Mouse (Mus musculus) intestine, postnatal 0 days (tissue): Measurements from ENCODE around the gene Pde4d. TPM values are rescaled to one million over a fixed set of nuclear protein-coding genes. Genes with fewer than 3 reads are reported as not detected.
A peak's percentile ranks its signal among the peaks of the same experiment; 100 is the strongest.

Experiments
- ATAC-seq: fragments of 200-750 bp; cut with Nextera tagmentation; 2 replicates; pipeline ENCODE4 v1.8.0; 2017; ENCODE audit warnings: mild to moderate bottlenecking, moderate TSS enrichment, moderate library complexity
- H3K27ac ChIP-seq: fragments of 300-500 bp; sonication (generic); 2 replicates; pipeline ENCODE4 v1.5.1; 2014; ENCODE audit warnings: mild to moderate bottlenecking, low read depth, low read length, moderate library complexity
- H3K27me3 ChIP-seq: fragments of 300-500 bp; sonication (generic); replicated peaks from 2 replicates; pipeline ENCODE4 v1.6.1; 2014; ENCODE audit warnings: low read length, mixed read lengths; ENCODE audit not compliant: control insufficient read depth, insufficient read depth
- H3K36me3 ChIP-seq: fragments of 300-500 bp; sonication (generic); 2 replicates; pipeline ENCODE4 v1.6.1; 2014; ENCODE audit warnings: mild to moderate bottlenecking, moderate library complexity; ENCODE audit not compliant: control insufficient read depth, insufficient read depth
- H3K4me1 ChIP-seq: fragments of 300-500 bp; sonication (generic); replicated peaks from 2 replicates; pipeline ENCODE4 v1.6.1; 2014; ENCODE audit warnings: antibody characterized with exemption, low read length, mixed read lengths; ENCODE audit not compliant: control insufficient read depth, insufficient read depth
- H3K4me2 ChIP-seq: fragments of 300-500 bp; sonication (generic); replicated peaks from 2 replicates; pipeline ENCODE4 v1.6.1; 2014; ENCODE audit warnings: low read depth, mild to moderate bottlenecking, moderate library complexity
- H3K4me3 ChIP-seq: fragments of 300-500 bp; sonication (generic); 2 replicates; pipeline ENCODE4 v1.5.1; 2014; ENCODE audit warnings: low read depth, low read length
- H3K9ac ChIP-seq: fragments of 300-500 bp; sonication (generic); 2 replicates; pipeline ENCODE4 v1.6.1; 2014; ENCODE audit warnings: mild to moderate bottlenecking, low read depth, low read length
- H3K9me3 ChIP-seq: fragments of 300-500 bp; sonication (generic); 2 replicates; pipeline ENCODE4 v1.6.1; 2016; ENCODE audit warnings: mixed run types; ENCODE audit not compliant: control insufficient read depth
- CTCF ChIP-seq: sonication (generic); IDR thresholded peaks from 2 replicates; pipeline ENCODE4 v1.5.1; 2016; ENCODE audit warnings: low read depth, mild to moderate bottlenecking, control low read depth, antibody characterized with exemption, moderate library complexity
- WGBS: fragments of 180-500 bp; shearing (Covaris S2); extraction: QIAGEN DNeasy Blood & Tissue Kit; methylation state at CpG from one replicate; pipeline ENCODE4 v1.1.7; 2014; 5-methylcytosine and 5-hydroxymethylcytosine counted together
- polyA plus RNA-seq: library from polyadenylated mRNA; unstranded; fragments of >200 nt; fragmentation: Nextera tagmentation; extraction: Ambion mirVana; gene quantifications from 2 replicates; pipeline ENCODE4 v1.2.1, GENCODE M21; 2015

The Pde4d gene
- polyA plus RNA-seq, 1 experiment from 2014 or later: 17.8 TPM

DNA sequence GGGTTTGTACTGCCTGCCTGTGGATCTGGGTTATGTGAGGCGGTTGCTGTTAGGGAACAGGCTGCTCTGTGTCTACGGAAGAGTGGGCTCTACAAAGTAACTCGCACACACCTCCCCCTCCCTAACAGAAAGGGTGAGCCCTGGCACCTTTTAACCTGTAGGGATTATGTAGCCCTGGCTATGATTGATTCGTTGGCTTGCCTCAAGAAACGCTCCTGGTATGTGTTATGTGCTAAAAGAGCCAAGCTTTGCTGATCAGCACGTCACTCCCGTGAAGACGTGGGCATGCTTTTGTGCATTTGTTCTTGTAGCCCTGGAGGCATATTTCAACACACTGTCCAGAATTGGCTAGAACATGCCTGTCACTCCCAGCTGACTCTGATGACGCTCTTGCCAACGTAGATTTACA is 828.8 kb downstream of the Pde4d start:
- 0 out of 2 replicates have a peak, but pooled peaks cover 3% of the 10 kb centered on the region for H3K4me1 ChIP-seq

DNA sequence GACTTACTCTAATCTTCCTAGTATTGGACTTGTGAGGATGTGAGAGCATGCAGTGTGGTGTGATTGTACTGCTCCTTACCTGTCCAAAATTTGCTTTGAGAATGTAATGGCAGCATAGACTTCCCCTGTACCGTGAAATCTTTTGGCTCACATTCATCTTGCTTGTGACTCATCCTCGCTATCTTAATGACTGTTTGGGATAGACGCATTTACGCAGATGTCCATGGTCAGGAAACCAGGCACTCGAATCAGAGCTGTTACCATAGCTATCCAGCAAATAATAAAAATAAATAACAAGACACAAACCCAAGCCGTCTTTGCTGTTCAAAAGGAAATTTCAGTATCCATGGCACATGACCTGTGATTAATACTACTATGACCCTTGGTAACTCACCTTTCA is 829.5 kb downstream of the Pde4d start:
- ATAC-seq: no peak
- Histone ChIP-seq H3K4me3 (no peak overlapping the region), H3K4me1 (0 out of 2 replicates have a peak, but pooled peaks cover 3% of the 10 kb centered on the region), H3K4me2 (no peak overlapping the region), H3K36me3 (no peaks in the 10 kb centered on the region), H3K27me3 (no peaks in the 10 kb centered on the region), H3K9me3 (no peaks in the 10 kb centered on the region), H3K27ac (no peak overlapping the region), H3K9ac (no peak overlapping the region)
- no peak for TF ChIP-seq CTCF
- WGBS: 49% methylated on average over 6 of the region's 6 CpGs

More for the DNA sequence above, 828.8 kb downstream of the Pde4d start:
- WGBS: 57% methylated on average over 10 of the region's 10 CpGs
- Histone ChIP-seq H3K27me3 (no peaks in the 10 kb centered on the region), H3K36me3 (no peaks in the 10 kb centered on the region), H3K4me3 (no peak overlapping the region), H3K4me2 (0 out of 2 replicates have a peak overlapping the region, but pooled peaks have one; percentile 9), H3K9ac (no peak overlapping the region), H3K9me3 (no peaks in the 10 kb centered on the region), H3K27ac (no peak overlapping the region)
- ATAC-seq: no peak
- TF ChIP-seq CTCF: no peak

DNA sequence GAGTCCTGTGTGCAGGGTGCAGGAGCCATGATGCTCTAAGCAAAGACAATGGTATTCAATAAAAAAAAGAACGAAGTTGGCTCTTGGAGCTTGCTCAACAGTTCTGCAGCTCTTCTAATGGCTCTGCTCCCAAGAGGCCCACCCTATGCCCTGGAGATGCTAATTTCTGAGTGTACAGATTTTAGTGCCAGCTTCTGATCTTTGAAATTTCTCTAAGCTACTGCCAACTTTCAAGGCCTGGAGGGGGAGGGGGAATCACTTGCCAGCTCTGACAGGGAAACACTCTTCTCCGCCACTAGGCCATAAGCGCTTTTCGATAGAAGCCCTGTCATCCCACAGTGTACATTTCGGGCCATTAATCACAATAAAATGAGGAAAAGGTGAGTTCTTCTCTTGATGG is 830.7 kb downstream of the Pde4d start:
- Histone ChIP-seq H3K4me2 (no peak overlapping the region), H3K9me3 (no peaks in the 10 kb centered on the region), H3K27ac (no peak overlapping the region), H3K36me3 (no peaks in the 10 kb centered on the region), H3K9ac (no peak overlapping the region), H3K4me3 (no peak overlapping the region), H3K27me3 (no peaks in the 10 kb centered on the region), H3K4me1 (0 out of 2 replicates have a peak, but pooled peaks cover 3% of the 10 kb centered on the region)
- ATAC-seq: no peak
- 94% methylated on average over 5 of the region's 5 CpGs for WGBS
- TF ChIP-seq CTCF: no peak

DNA sequence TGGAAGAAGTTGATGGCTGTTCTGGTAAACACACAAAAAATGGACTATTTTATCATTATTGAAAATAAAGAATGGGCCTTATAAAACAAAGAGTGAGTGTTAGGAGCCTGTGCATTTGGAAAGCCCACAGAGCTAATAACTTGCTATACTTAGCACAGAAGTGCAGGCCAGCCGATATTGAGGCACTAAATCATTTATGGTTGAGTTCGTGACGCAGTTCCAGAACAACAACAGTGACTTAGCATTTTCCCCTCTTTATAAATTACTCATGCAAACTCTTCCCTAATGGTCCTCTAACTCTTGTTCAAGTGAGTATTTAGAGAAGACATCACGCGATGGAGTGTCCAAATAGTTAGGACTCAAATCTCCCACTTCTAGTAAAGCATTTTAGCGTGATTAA is 837.7 kb downstream of the Pde4d start:
- Histone ChIP-seq H3K9me3 (no peaks in the 10 kb centered on the region), H3K36me3 (no peaks in the 10 kb centered on the region; the same call in 1 of the 2 replicates), H3K27ac (no peak overlapping the region), H3K4me2 (no peak overlapping the region), H3K27me3 (no peaks in the 10 kb centered on the region), H3K9ac (no peak overlapping the region), H3K4me1 (no peaks in the 10 kb centered on the region), H3K4me3 (no peak overlapping the region)
- TF ChIP-seq CTCF: no peak
- no peak for ATAC-seq
- WGBS: 72% methylated on average over 6 of the region's 6 CpGs

DNA sequence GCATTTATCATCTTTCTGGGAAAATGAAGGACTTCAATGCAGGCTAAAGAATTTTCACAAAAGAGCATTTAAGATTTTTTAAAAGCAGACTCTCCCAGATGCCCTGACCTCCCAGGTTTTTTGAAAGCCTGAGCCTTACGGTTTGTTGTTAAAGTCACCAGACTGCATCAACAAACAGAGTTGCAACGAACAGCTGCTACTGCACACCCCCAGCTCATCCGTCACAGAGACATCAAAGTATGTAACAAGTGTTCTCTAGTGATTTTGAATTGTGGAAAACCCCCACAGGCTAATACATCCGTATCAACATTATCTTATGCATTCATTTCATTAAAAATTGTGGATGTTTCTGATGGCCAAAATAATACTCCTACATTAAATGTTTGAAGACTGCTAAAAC is 841.2 kb downstream of the Pde4d start:
- Histone ChIP-seq H3K4me2 (no peak overlapping the region), H3K36me3 (no peaks in the 10 kb centered on the region; the same call in 1 of the 2 replicates), H3K9me3 (no peaks in the 10 kb centered on the region), H3K4me3 (no peak overlapping the region), H3K9ac (no peak overlapping the region), H3K4me1 (no peaks in the 10 kb centered on the region), H3K27me3 (no peaks in the 10 kb centered on the region), H3K27ac (no peak overlapping the region)
- WGBS: 64% methylated on average over 4 of the region's 4 CpGs
- no peak for TF ChIP-seq CTCF
- no peak for ATAC-seq

DNA sequence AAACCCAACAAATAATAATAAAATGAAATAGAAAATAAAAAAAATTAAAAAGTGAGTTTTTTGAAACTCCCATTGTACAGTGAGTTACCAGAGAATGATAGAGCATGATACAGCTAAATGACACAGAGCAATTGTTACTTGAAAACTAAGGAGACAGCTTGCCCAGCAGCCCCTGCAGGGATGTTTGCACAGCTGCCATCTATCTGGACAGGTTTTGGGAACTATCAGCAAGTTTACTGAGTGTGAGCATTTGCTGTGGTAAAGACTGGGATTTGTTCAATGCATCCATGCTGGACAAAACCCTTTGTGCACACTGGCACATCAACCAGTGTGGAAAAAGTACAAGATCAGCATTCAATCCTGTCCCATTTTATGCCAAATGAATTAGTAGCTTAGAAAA is 843.3 kb downstream of the Pde4d start:
- no peak for TF ChIP-seq CTCF
- ATAC-seq: no peak

DNA sequence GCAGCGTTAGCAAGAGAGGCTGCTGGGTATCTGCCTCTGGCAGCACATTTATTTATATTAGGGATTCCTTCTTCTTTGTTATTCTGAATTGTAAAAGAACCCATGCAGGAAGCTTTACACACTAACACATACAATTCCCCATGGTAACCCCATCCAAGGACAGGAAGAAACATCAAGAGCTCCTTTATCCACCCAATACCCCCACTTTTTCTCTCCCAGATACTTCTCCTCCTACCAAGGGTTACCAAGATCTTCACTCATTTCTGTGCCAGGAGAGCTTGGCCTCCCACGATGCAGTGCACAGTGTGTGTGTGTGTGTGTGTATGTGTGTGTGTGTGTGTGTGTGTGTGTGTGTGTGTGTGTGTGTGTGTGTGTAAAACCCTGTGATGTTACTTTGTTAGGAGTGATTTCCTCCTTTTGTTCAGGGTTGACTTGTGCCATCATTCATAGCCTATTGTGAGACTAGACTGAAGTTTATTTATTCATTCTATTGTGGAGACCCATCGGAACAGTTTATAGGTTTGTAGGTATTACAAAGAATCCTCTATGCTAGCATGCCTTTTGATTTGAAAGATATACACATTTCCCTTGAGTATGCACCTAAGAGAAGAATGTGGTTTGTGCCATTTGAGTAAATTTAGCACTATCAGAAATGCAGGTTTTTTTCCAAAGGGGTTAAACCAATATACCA is 846.7 kb downstream of the Pde4d start:
- Histone ChIP-seq H3K4me1 (no peaks in the 10 kb centered on the region), H3K9me3 (no peaks in the 10 kb centered on the region), H3K9ac (no peak overlapping the region), H3K4me2 (no peak overlapping the region), H3K27me3 (no peaks in the 10 kb centered on the region), H3K4me3 (no peak overlapping the region), H3K36me3 (no peaks in the 10 kb centered on the region), H3K27ac (no peak overlapping the region)
- TF ChIP-seq CTCF: no peak
- ATAC-seq: no peak
- WGBS: 51% methylated on average over 3 of the region's 3 CpGs

More for the DNA sequence above, 843.3 kb downstream of the Pde4d start:
- H3K9ac ChIP-seq: no peak overlapping the region
- H3K9me3 ChIP-seq: no peaks in the 10 kb centered on the region
- no peak overlapping the region for H3K27ac ChIP-seq
- H3K27me3 ChIP-seq: no peaks in the 10 kb centered on the region
- H3K36me3 ChIP-seq: no peaks in the 10 kb centered on the region
- H3K4me3 ChIP-seq: no peak overlapping the region
- no peak overlapping the region for H3K4me2 ChIP-seq
- H3K4me1 ChIP-seq: no peaks in the 10 kb centered on the region
